Mouse (Mus musculus): ENCODE data around the gene Nsmce3. TPM values are rescaled to one million over a fixed set of nuclear protein-coding genes. Genes with fewer than 3 reads are reported as not detected.

Nsmce3 gene
- polyA plus RNA-seq, 1 experiment = 5.8 TPM

GRCm38 (mm10) chr7:64856526-64857082, 16.2 kb downstream of the Nsmce3 start:
- Histone ChIP-seq H3K27me3 (ENCODE audit: control insufficient read depth, insufficient read depth, low read length, poor library complexity, severe bottlenecking) (no peaks in the 10 kb centered on the region), H3K9ac (ENCODE audit: low read depth, poor library complexity, severe bottlenecking) (no peak overlapping the region), H3K36me3 (ENCODE audit: control insufficient read depth, insufficient read depth, low read length, poor library complexity, severe bottlenecking) (no peaks in the 10 kb centered on the region), H3K4me1 (ENCODE audit: control insufficient read depth, insufficient read depth, low read length) (no peaks in the 10 kb centered on the region), H3K4me3 (ENCODE audit: low read depth, low read length) (no peak overlapping the region), H3K27ac (ENCODE audit: insufficient read depth, low read length) (no peak overlapping the region), H3K9me3 (replicated peaks; ENCODE audit: control insufficient read depth, insufficient read depth, low read length, poor library complexity, severe bottlenecking) (no peaks in the 10 kb centered on the region)
- TF ChIP-seq POLR2A (IDR thresholded peaks at IDR 0.05; ENCODE audit: insufficient read depth, low read length) (no peak), EP300 (IDR thresholded peaks at IDR 0.05; ENCODE audit: insufficient read depth, low read depth, low read length) (no peak), CTCF (IDR thresholded peaks at IDR 0.05; ENCODE audit: low read depth, low read length) (no peak)

- no peaks in the 10 kb centered on the region for H3K27me3 ChIP-seq (ENCODE audit: control insufficient read depth, insufficient read depth, low read length, poor library complexity, severe bottlenecking)
- H3K4me3 ChIP-seq (ENCODE audit: low read depth, low read length) = no peak overlapping the region
- no peak overlapping the region for H3K9ac ChIP-seq (ENCODE audit: low read depth, poor library complexity, severe bottlenecking)
- H3K9me3 ChIP-seq (replicated peaks; ENCODE audit: control insufficient read depth, insufficient read depth, low read length, poor library complexity, severe bottlenecking) = no peaks in the 10 kb centered on the region
- H3K36me3 ChIP-seq (ENCODE audit: control insufficient read depth, insufficient read depth, low read length, poor library complexity, severe bottlenecking) = no peaks in the 10 kb centered on the region
- H3K4me1 ChIP-seq (ENCODE audit: control insufficient read depth, insufficient read depth, low read length) = no peaks in the 10 kb centered on the region
- no peak overlapping the region for H3K27ac ChIP-seq (ENCODE audit: insufficient read depth, low read length)
- no peak for TF ChIP-seq CTCF (IDR thresholded peaks at IDR 0.05; ENCODE audit: low read depth, low read length)
- no peak for TF ChIP-seq EP300 (IDR thresholded peaks at IDR 0.05; ENCODE audit: insufficient read depth, low read depth, low read length)
- TF ChIP-seq POLR2A (IDR thresholded peaks at IDR 0.05; ENCODE audit: insufficient read depth, low read length) = no peak
Observed at GRCm38 (mm10) chr7:64855976-64856375, 16.8 kb downstream of the Nsmce3 start.

- H3K27ac ChIP-seq (ENCODE audit: insufficient read depth, low read length) = no peak overlapping the region
- H3K36me3 ChIP-seq (ENCODE audit: control insufficient read depth, insufficient read depth, low read length, poor library complexity, severe bottlenecking) = no peaks in the 10 kb centered on the region
- TF ChIP-seq POLR2A (IDR thresholded peaks at IDR 0.05; ENCODE audit: insufficient read depth, low read length) (no peak), EP300 (IDR thresholded peaks at IDR 0.05; ENCODE audit: insufficient read depth, low read depth, low read length) (no peak), CTCF (IDR thresholded peaks at IDR 0.05; ENCODE audit: low read depth, low read length) (no peak)
- no peaks in the 10 kb centered on the region for H3K4me1 ChIP-seq (ENCODE audit: control insufficient read depth, insufficient read depth, low read length)
- no peaks in the 10 kb centered on the region for H3K27me3 ChIP-seq (ENCODE audit: control insufficient read depth, insufficient read depth, low read length, poor library complexity, severe bottlenecking)
- no peaks in the 10 kb centered on the region for H3K9me3 ChIP-seq (replicated peaks; ENCODE audit: control insufficient read depth, insufficient read depth, low read length, poor library complexity, severe bottlenecking)
- no peak overlapping the region for H3K4me3 ChIP-seq (ENCODE audit: low read depth, low read length)
- no peak overlapping the region for H3K9ac ChIP-seq (ENCODE audit: low read depth, poor library complexity, severe bottlenecking)
Observed at GRCm38 (mm10) chr7:64855389-64855927, 17.3 kb downstream of the Nsmce3 start.

- Histone ChIP-seq H3K9ac (ENCODE audit: low read depth, poor library complexity, severe bottlenecking) (no peak overlapping the region), H3K4me1 (ENCODE audit: control insufficient read depth, insufficient read depth, low read length) (no peaks in the 10 kb centered on the region)
- TF ChIP-seq POLR2A (IDR thresholded peaks at IDR 0.05; ENCODE audit: insufficient read depth, low read length) (no peak), CTCF (IDR thresholded peaks at IDR 0.05; ENCODE audit: low read depth, low read length) (no peak), EP300 (IDR thresholded peaks at IDR 0.05; ENCODE audit: insufficient read depth, low read depth, low read length) (no peak)
Observed at GRCm38 (mm10) chr7:64850791-64851190, 22.0 kb downstream of the Nsmce3 start.

GRCm38 (mm10) chr7:64847366-64847899, 25.4 kb downstream of the Nsmce3 start:
- no peak overlapping the region for H3K4me3 ChIP-seq (ENCODE audit: low read depth, low read length)
- no peaks in the 10 kb centered on the region for H3K27me3 ChIP-seq (ENCODE audit: control insufficient read depth, insufficient read depth, low read length, poor library complexity, severe bottlenecking)
- H3K27ac ChIP-seq (ENCODE audit: insufficient read depth, low read length) = no peak overlapping the region
- TF ChIP-seq CTCF (IDR thresholded peaks at IDR 0.05; ENCODE audit: low read depth, low read length) (no peak), POLR2A (IDR thresholded peaks at IDR 0.05; ENCODE audit: insufficient read depth, low read length) (no peak), EP300 (IDR thresholded peaks at IDR 0.05; ENCODE audit: insufficient read depth, low read depth, low read length) (no peak)
- no peaks in the 10 kb centered on the region for H3K36me3 ChIP-seq (ENCODE audit: control insufficient read depth, insufficient read depth, low read length, poor library complexity, severe bottlenecking)
- no peaks in the 10 kb centered on the region for H3K9me3 ChIP-seq (replicated peaks; ENCODE audit: control insufficient read depth, insufficient read depth, low read length, poor library complexity, severe bottlenecking)
- no peak overlapping the region for H3K9ac ChIP-seq (ENCODE audit: low read depth, poor library complexity, severe bottlenecking)
- no peaks in the 10 kb centered on the region for H3K4me1 ChIP-seq (ENCODE audit: control insufficient read depth, insufficient read depth, low read length)

More at GRCm38 (mm10) chr7:64850791-64851190, 22.0 kb downstream of the Nsmce3 start:
- H3K27ac ChIP-seq (ENCODE audit: insufficient read depth, low read length) = no peak overlapping the region
- no peaks in the 10 kb centered on the region for H3K27me3 ChIP-seq (ENCODE audit: control insufficient read depth, insufficient read depth, low read length, poor library complexity, severe bottlenecking)
- H3K9me3 ChIP-seq (replicated peaks; ENCODE audit: control insufficient read depth, insufficient read depth, low read length, poor library complexity, severe bottlenecking) = no peaks in the 10 kb centered on the region
- H3K4me3 ChIP-seq (ENCODE audit: low read depth, low read length) = no peak overlapping the region
- no peaks in the 10 kb centered on the region for H3K36me3 ChIP-seq (ENCODE audit: control insufficient read depth, insufficient read depth, low read length, poor library complexity, severe bottlenecking)

- Histone ChIP-seq H3K4me3 (ENCODE audit: low read depth, low read length) (no peak overlapping the region), H3K36me3 (ENCODE audit: control insufficient read depth, insufficient read depth, low read length, poor library complexity, severe bottlenecking) (no peaks in the 10 kb centered on the region), H3K9ac (ENCODE audit: low read depth, poor library complexity, severe bottlenecking) (no peak overlapping the region), H3K9me3 (replicated peaks; ENCODE audit: control insufficient read depth, insufficient read depth, low read length, poor library complexity, severe bottlenecking) (no peaks in the 10 kb centered on the region), H3K27ac (ENCODE audit: insufficient read depth, low read length) (no peak overlapping the region), H3K4me1 (ENCODE audit: control insufficient read depth, insufficient read depth, low read length) (no peaks in the 10 kb centered on the region), H3K27me3 (ENCODE audit: control insufficient read depth, insufficient read depth, low read length, poor library complexity, severe bottlenecking) (no peaks in the 10 kb centered on the region)
- TF ChIP-seq POLR2A (IDR thresholded peaks at IDR 0.05; ENCODE audit: insufficient read depth, low read length) = no peak
- TF ChIP-seq EP300 (IDR thresholded peaks at IDR 0.05; ENCODE audit: insufficient read depth, low read depth, low read length) = no peak
- TF ChIP-seq CTCF (IDR thresholded peaks at IDR 0.05; ENCODE audit: low read depth, low read length) = no peak
Observed at GRCm38 (mm10) chr7:64846061-64846460, 26.7 kb downstream of the Nsmce3 start.

Measured in ES-Bruce4 (cell line).